Comparison of ENCODE assay signal across 15 mouse cellular contexts in the genomic region with DNA sequence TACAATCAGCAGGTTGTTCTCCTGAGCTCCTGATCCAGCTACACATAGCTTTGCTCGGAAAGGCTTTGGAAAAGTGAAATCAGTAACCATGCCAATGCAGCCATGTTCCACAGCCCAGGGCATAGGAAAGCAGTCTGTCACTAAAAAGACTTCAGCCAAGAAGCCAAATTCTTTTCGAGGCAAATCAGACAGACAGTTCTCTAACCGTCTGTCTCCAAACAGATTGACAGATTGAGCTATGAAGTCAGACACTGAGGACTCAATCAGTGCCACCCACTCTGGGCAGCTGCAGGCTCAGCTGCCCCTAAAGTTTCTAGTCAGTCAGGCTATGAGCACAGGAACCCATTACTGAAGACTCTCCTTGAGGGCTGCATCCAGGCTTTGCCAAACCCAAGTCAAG.
DNase-seq lines count a peak whose midpoint lies in the region; ATAC-seq and TF ChIP-seq lines count a peak whose summit lies in the region.
"Had no signal": no experiment of that assay in that cellular context is flagged by ENCODE, and none has a peak within 500 bp of the region (broad histone marks: within the 10 kb centered on the region; RNA-seq: fewer than 3 reads in every experiment).

No protein-coding gene starts in this region.

- H3K4me1 ChIP-seq in hindbrain, embryonic 14.5 days (replicated peaks; ENCODE audit: control insufficient read depth, insufficient read depth, low read length), result no peaks in the 10 kb centered on the region
- no peaks in the 10 kb centered on the region for H3K4me1 ChIP-seq in hindbrain, embryonic 10.5 days (replicated peaks)
- H3K4me1 ChIP-seq in kidney, embryonic 15.5 days, result no peaks in the 10 kb centered on the region
- no peaks in the 10 kb centered on the region for H3K4me1 ChIP-seq in stomach, postnatal 0 days (replicated peaks; ENCODE audit: control insufficient read depth, insufficient read depth)
- H3K4me1 ChIP-seq: intestine, embryonic 15.5 days; liver, embryonic 15.5 days; stomach, embryonic 15.5 days had no signal

- no peak overlapping the region for H3K9ac ChIP-seq in hindbrain, embryonic 14.5 days
- H3K9ac ChIP-seq in kidney, embryonic 15.5 days, result no peak overlapping the region
- H3K9ac ChIP-seq in stomach, postnatal 0 days (ENCODE audit: low read length), result no peak overlapping the region
- H3K9ac ChIP-seq: intestine, embryonic 15.5 days; liver, embryonic 15.5 days; stomach, embryonic 15.5 days had no signal

- no peak overlapping the region; the same call in 1 of the 2 replicates for H3K27ac ChIP-seq in hindbrain, embryonic 14.5 days
- H3K27ac ChIP-seq in hindbrain, embryonic 10.5 days, result no peak overlapping the region
- no peak overlapping the region for H3K27ac ChIP-seq in kidney, embryonic 15.5 days
- no peak overlapping the region for H3K27ac ChIP-seq in stomach, postnatal 0 days (replicated peaks)
- H3K27ac ChIP-seq: intestine, embryonic 15.5 days; liver, embryonic 15.5 days; macrophage; stomach, embryonic 15.5 days had no signal

- TF ChIP-seq EP300 in stomach, postnatal 0 days (optimal IDR thresholded peaks at IDR 0.05), result no peak

- DNase-seq in hindbrain, embryonic 14.5 days (ENCODE audit: low spot score), result no peak
- DNase-seq in hindbrain, embryonic 10.5 days (ENCODE audit: low spot score), result no peak
- DNase-seq in brain, embryonic 18.5 days (ENCODE audit: low read depth, low spot score), result peak; percentile 37
- peak; percentile 21 to 61 for DNase-seq in cerebellum, postnatal 14 days
- DNase-seq in layer of hippocampus, adult 9-11 months, result peak; percentile 91
- no peak for DNase-seq in right cerebral cortex, postnatal 25 days
- no peak for DNase-seq in stomach, postnatal 0 days (ENCODE audit: low spot score)
- DNase-seq: gastrocnemius, postnatal 36 days; kidney, postnatal 10 days had no signal

- peak; percentile 53; the same call in 1 of the 2 replicates for ATAC-seq in hindbrain, embryonic 14.5 days (ENCODE audit: low FRiP score)
- ATAC-seq in kidney, embryonic 15.5 days (replicated peaks; ENCODE audit: low FRiP score), result no peak
- ATAC-seq in stomach, postnatal 0 days (ENCODE audit: low FRiP score, low TSS enrichment), result no peak
- ATAC-seq: activated CD4-positive, CD25-positive, alpha-beta regulatory T cell, adult 4 months; intestine, embryonic 15.5 days had no signal

- no peaks in the 10 kb centered on the region for H3K36me3 ChIP-seq in hindbrain, embryonic 14.5 days (replicated peaks; ENCODE audit: control insufficient read depth, insufficient read depth)
- H3K36me3 ChIP-seq in hindbrain, embryonic 10.5 days, result no peaks in the 10 kb centered on the region
- H3K36me3 ChIP-seq in kidney, embryonic 15.5 days, result no peaks in the 10 kb centered on the region
- H3K36me3 ChIP-seq in stomach, postnatal 0 days (ENCODE audit: control insufficient read depth, insufficient read depth, low read length), result no peaks in the 10 kb centered on the region
- H3K36me3 ChIP-seq: intestine, embryonic 15.5 days; liver, embryonic 15.5 days; stomach, embryonic 15.5 days had no signal

- no peaks in the 10 kb centered on the region for H3K27me3 ChIP-seq in hindbrain, embryonic 14.5 days (ENCODE audit: control insufficient read depth, insufficient read depth, low read length)
- no peaks in the 10 kb centered on the region for H3K27me3 ChIP-seq in hindbrain, embryonic 10.5 days (ENCODE audit: insufficient read depth, poor library complexity, severe bottlenecking)
- H3K27me3 ChIP-seq in kidney, embryonic 15.5 days, result no peaks in the 10 kb centered on the region
- H3K27me3 ChIP-seq in stomach, postnatal 0 days (ENCODE audit: control insufficient read depth, insufficient read depth, low read length), result no peaks in the 10 kb centered on the region
- H3K27me3 ChIP-seq: intestine, embryonic 15.5 days; liver, embryonic 15.5 days; stomach, embryonic 15.5 days had no signal

- 65% methylated on average over 3 of the region's 3 CpGs for WGBS in hindbrain, embryonic 14.5 days
- 75% methylated on average over 3 of the region's 3 CpGs for WGBS in hindbrain, embryonic 10.5 days
- 78% methylated on average over 3 of the region's 3 CpGs for WGBS in kidney, embryonic 15.5 days
- WGBS in stomach, postnatal 0 days, result 67% methylated on average over 3 of the region's 3 CpGs

- H3K9me3 ChIP-seq in hindbrain, embryonic 14.5 days (ENCODE audit: control insufficient read depth, low read length), result no peaks in the 10 kb centered on the region
- no peaks in the 10 kb centered on the region for H3K9me3 ChIP-seq in hindbrain, embryonic 10.5 days
- H3K9me3 ChIP-seq in kidney, embryonic 15.5 days (replicated peaks), result no peaks in the 10 kb centered on the region
- no peaks in the 10 kb centered on the region for H3K9me3 ChIP-seq in stomach, postnatal 0 days (ENCODE audit: control insufficient read depth, low read length)
- H3K9me3 ChIP-seq: intestine, embryonic 15.5 days; liver, embryonic 15.5 days; stomach, embryonic 15.5 days had no signal

- no peak for TF ChIP-seq CTCF in stomach, postnatal 0 days (IDR thresholded peaks at IDR 0.05; ENCODE audit: low read depth)

- no peak overlapping the region for H3K4me2 ChIP-seq in hindbrain, embryonic 14.5 days (replicated peaks)
- no peak overlapping the region for H3K4me2 ChIP-seq in kidney, embryonic 15.5 days
- H3K4me2 ChIP-seq in stomach, postnatal 0 days (replicated peaks; ENCODE audit: low read depth), result no peak overlapping the region
- H3K4me2 ChIP-seq: intestine, embryonic 15.5 days; liver, embryonic 15.5 days; stomach, embryonic 15.5 days had no signal

- no peak overlapping the region for H3K4me3 ChIP-seq in hindbrain, embryonic 14.5 days (replicated peaks; ENCODE audit: low read length)
- H3K4me3 ChIP-seq in hindbrain, embryonic 10.5 days, result no peak overlapping the region
- H3K4me3 ChIP-seq in kidney, embryonic 15.5 days (replicated peaks), result no peak overlapping the region
- no peak overlapping the region for H3K4me3 ChIP-seq in stomach, postnatal 0 days (ENCODE audit: low read depth, low read length)
- H3K4me3 ChIP-seq: intestine, embryonic 15.5 days; liver, embryonic 15.5 days; stomach, embryonic 15.5 days had no signal

Comparison
In these comparisons a context has a peak if more than half of its experiments do, and no peak if none do; other contexts are left out.
1. DNase-seq: peak in brain, embryonic 18.5 days (single experiment), cerebellum, postnatal 14 days (2 of 2) and layer of hippocampus, adult 9-11 months (single experiment); none in hindbrain, embryonic 14.5 days (single experiment), hindbrain, embryonic 10.5 days (single experiment), right cerebral cortex, postnatal 25 days (single experiment) and stomach, postnatal 0 days (single experiment).